In the genomic region with DNA sequence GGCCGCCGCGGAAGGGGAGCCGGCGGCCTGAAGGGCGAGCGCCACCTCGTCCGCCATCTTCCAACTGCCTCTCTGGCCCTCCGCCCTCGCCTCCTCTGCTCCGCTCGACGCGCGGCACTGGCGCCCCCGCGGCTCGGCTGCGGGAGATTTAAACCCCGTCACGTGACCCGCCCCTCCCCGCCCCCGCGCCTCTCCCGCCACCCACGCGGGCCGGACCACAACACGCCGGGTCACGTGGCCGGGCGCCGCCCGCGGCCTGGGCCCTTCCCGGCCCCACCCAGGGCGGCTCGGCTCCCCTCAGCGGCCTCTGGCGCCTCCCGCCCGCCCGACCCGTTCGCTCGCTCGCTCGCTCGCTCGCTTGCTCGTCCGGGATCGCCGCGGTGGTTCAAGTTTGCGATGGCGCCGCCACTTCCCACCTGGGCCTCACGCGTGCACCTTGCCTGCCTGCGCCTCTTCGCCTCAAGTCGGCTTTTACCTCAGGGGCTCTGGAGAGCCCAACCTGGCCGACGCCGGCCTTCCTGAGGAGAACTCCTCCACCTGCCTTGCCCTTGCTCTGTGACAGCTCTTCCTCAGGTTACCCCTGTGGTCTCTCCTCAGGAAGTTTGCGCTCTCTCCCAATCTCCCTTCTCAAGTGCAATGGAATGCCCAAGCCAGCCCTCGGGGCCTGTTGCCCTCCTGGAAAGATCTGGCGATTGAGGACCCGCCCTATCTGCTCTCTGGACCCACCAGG, we compare ENCODE assay signal across 8 mouse cellular contexts. TPM values are rescaled to one million over a fixed set of nuclear protein-coding genes. Genes with fewer than 3 reads are reported as not detected.
A peak's percentile ranks its signal among the peaks of the same experiment; 100 is the strongest.
DNase-seq lines count a peak whose midpoint lies in the region; ATAC-seq lines count a peak whose summit lies in the region.

No protein-coding gene starts in this region.

- H3K4me3 ChIP-seq in hindbrain, embryonic 14.5 days (replicated peaks; ENCODE audit: low read length) = peak overlapping the region; percentile 84

- H3K9me3 ChIP-seq in hindbrain, embryonic 14.5 days (ENCODE audit: control insufficient read depth, low read length) = no peaks in the 10 kb centered on the region

- H3K4me2 ChIP-seq in hindbrain, embryonic 14.5 days (replicated peaks) = peak overlapping the region; percentile 69

- peaks cover 21% of the 10 kb centered on the region for H3K4me1 ChIP-seq in hindbrain, embryonic 14.5 days (replicated peaks; ENCODE audit: control insufficient read depth, insufficient read depth, low read length)

- WGBS in hindbrain, embryonic 14.5 days = under 1% methylated on average over 30 of the region's 74 CpGs

- ATAC-seq in hindbrain, embryonic 14.5 days (ENCODE audit: low FRiP score) = peak; percentile 95

- peak overlapping the region; percentile 95 for H3K9ac ChIP-seq in hindbrain, embryonic 14.5 days

- H3K27ac ChIP-seq in hindbrain, embryonic 14.5 days = peak overlapping the region; percentile 92

- H3K36me3 ChIP-seq in hindbrain, embryonic 14.5 days (replicated peaks; ENCODE audit: control insufficient read depth, insufficient read depth) = peaks cover 12% of the 10 kb centered on the region

- DNase-seq in T-cell, adult 2 months (ENCODE audit: low spot score) = peak; percentile 76
- DNase-seq in cerebellum, postnatal 25 days = peak; percentile 96 to 98
- DNase-seq in frontal cortex, postnatal 25 days (ENCODE audit: low spot score in 2 of 2) = peak; percentile 50 to 68
- peak; percentile 87 for DNase-seq in hindbrain, embryonic 14.5 days (ENCODE audit: low spot score)
- DNase-seq in layer of hippocampus, postnatal 36 days = peak; percentile 81 to 85
- DNase-seq in lung, postnatal 25 days (ENCODE audit: low spot score) = peak; percentile 91
- peak; percentile 83 for DNase-seq in retina, adult 2 months (ENCODE audit: low read depth, low spot score)
- peak; percentile 87 for DNase-seq in thymus, postnatal 25 days

- H3K27me3 ChIP-seq in hindbrain, embryonic 14.5 days (ENCODE audit: control insufficient read depth, insufficient read depth, low read length) = no peaks in the 10 kb centered on the region

RNA-seq across cellular contexts. Expression of gene Sirt1, which starts 42.4 kb away (rescaled TPM):
- 5.7 and 6.8 TPM in 2 replicates for polyA plus RNA-seq in hindbrain, embryonic 14.5 days (2014; fragmentation: Nextera tagmentation; extraction: Ambion mirVana)
- total RNA-seq in layer of hippocampus, postnatal 36 days (2021) = 10 to 100 TPM; 12.8 to 15.4 TPM

RNA-seq across cellular contexts. Expression of gene Dnajc12, which starts 43.2 kb away (rescaled TPM):
- polyA plus RNA-seq in hindbrain, embryonic 14.5 days (2014; fragmentation: Nextera tagmentation; extraction: Ambion mirVana) = 19.7 and 23.4 TPM in 2 replicates
- 10 to 100 TPM; 16.8 to 23.7 TPM for total RNA-seq in layer of hippocampus, postnatal 36 days (2021)

Comparison
In these comparisons a context has a peak if more than half of its experiments do, and no peak if none do; other contexts are left out.
1. Peak in every context shown above with its lines: DNase-seq, ATAC-seq, H3K4me3 ChIP-seq and H3K27ac ChIP-seq.